In genomic region chr7:112614791-112615668, GRCm38 (mm10) we compare ENCODE assay signal across 8 mouse cellular contexts.
DNase-seq lines count a peak whose midpoint lies in the region; ATAC-seq lines count a peak whose summit lies in the region.

No protein-coding gene starts in this region.

- H3K27me3 ChIP-seq in kidney, embryonic 14.5 days (ENCODE audit: control insufficient read depth, insufficient read depth, low read length), result no peaks in the 10 kb centered on the region

- H3K9me3 ChIP-seq in kidney, embryonic 14.5 days (ENCODE audit: control insufficient read depth, low read length), result no peaks in the 10 kb centered on the region

- no peak overlapping the region for H3K4me3 ChIP-seq in kidney, embryonic 14.5 days (ENCODE audit: low read length)

- DNase-seq in left cerebral cortex, postnatal 4 days, result peak; percentile 25
- no peak for DNase-seq in left cerebral cortex, postnatal 14 days (ENCODE audit: low spot score in 2 of 2)
- DNase-seq in fat pad, adult 2 months (ENCODE audit: extremely low read depth, low read depth, low spot score), result peak; percentile 16
- peak; percentile 31 for DNase-seq in ovary, postnatal 10 days (ENCODE audit: low spot score)
- DNase-seq in urinary bladder, postnatal 36 days (ENCODE audit: low spot score in 2 of 2), result no peak
- DNase-seq in thymus, postnatal 10 days (ENCODE audit: low spot score in 2 of 2), result no peak

- no peak overlapping the region for H3K4me2 ChIP-seq in kidney, embryonic 14.5 days (replicated peaks; ENCODE audit: low read depth, low read length)

- peak; percentile 83 for ATAC-seq in kidney, embryonic 14.5 days (ENCODE audit: low FRiP score, low TSS enrichment)
- no peak for ATAC-seq in megakaryocyte, adult 5-6 weeks (ENCODE audit: poor library complexity, severe bottlenecking)

- peak overlapping the region; percentile 73 for H3K27ac ChIP-seq in kidney, embryonic 14.5 days (ENCODE audit: low read depth, low read length)

- 0 out of 2 replicates have a peak, but pooled peaks cover 7% of the 10 kb centered on the region for H3K4me1 ChIP-seq in kidney, embryonic 14.5 days (ENCODE audit: control insufficient read depth, insufficient read depth, low read length)

- 52% methylated on average over 10 of the region's 10 CpGs for WGBS in kidney, embryonic 14.5 days

- H3K36me3 ChIP-seq in kidney, embryonic 14.5 days (ENCODE audit: control insufficient read depth, insufficient read depth, low read length), result no peaks in the 10 kb centered on the region

- intact Hi-C loops in left cerebral cortex, postnatal 4 days (cut with DNase I), result no loop called here
- intact Hi-C loops in left cerebral cortex, postnatal 14 days (cut with DNase I), result no loop called here

- H3K9ac ChIP-seq in kidney, embryonic 14.5 days (ENCODE audit: low read depth, low read length), result no peak overlapping the region

Comparison
In these comparisons a context has a peak if more than half of its experiments do, and no peak if none do; other contexts are left out.
1. DNase-seq: peak in left cerebral cortex, postnatal 4 days (single experiment), fat pad, adult 2 months (single experiment) and ovary, postnatal 10 days (single experiment); none in left cerebral cortex, postnatal 14 days (0 of 2), urinary bladder, postnatal 36 days (0 of 2) and thymus, postnatal 10 days (0 of 2).